25 mouse cellular contexts compared by ENCODE assay signal in genomic region chr11:104164257-104164656, GRCm38 (mm10). TPM values are rescaled to one million over a fixed set of nuclear protein-coding genes. Genes with fewer than 3 reads are reported as not detected.
A peak's percentile ranks its signal among the peaks of the same experiment; 100 is the strongest.
DNase-seq lines count a peak whose midpoint lies in the region; ATAC-seq and TF ChIP-seq lines count a peak whose summit lies in the region.
"Had no signal": no experiment of that assay in that cellular context is flagged by ENCODE, and none has a peak within 500 bp of the region (broad histone marks: within the 10 kb centered on the region; RNA-seq: fewer than 3 reads in every experiment).

No protein-coding gene starts in this region.

- no peak overlapping the region for H3K4me2 ChIP-seq in forebrain, embryonic 15.5 days (replicated peaks)
- peak overlapping the region; percentile 86 for H3K4me2 ChIP-seq in CH12.LX (ENCODE audit: insufficient read depth, low read depth, poor library complexity, severe bottlenecking)
- H3K4me2 ChIP-seq in kidney, embryonic 15.5 days: no peak overlapping the region

- no peak for TF ChIP-seq POLR2A in CH12.LX (IDR thresholded peaks at IDR 0.05; ENCODE audit: low read depth, low read length)

- no peak overlapping the region for H3K4me3 ChIP-seq in forebrain, embryonic 10.5 days
- H3K4me3 ChIP-seq in forebrain, embryonic 15.5 days: no peak overlapping the region
- H3K4me3 ChIP-seq in CH12.LX (replicated peaks in 1 of 3; ENCODE audit: low read depth in 2 of 3, low read length in 2 of 3, poor library complexity in 1 of 3): no peak overlapping the region
- no peak overlapping the region for H3K4me3 ChIP-seq in kidney, embryonic 15.5 days (replicated peaks)

- 0 out of 2 replicates have a peak overlapping the region, but pooled peaks have one; percentile 8 for H3K27ac ChIP-seq in forebrain, embryonic 10.5 days
- no peak overlapping the region for H3K27ac ChIP-seq in forebrain, embryonic 15.5 days (replicated peaks)
- H3K27ac ChIP-seq in CH12.LX (ENCODE audit: insufficient read depth, low read depth): no peak overlapping the region
- no peak overlapping the region for H3K27ac ChIP-seq in kidney, embryonic 15.5 days

- dilution Hi-C loops in CH12.LX (cut with MboI; ENCODE audit: extremely low pct_ligation_motif_present, extremely low pct_unique_long_range_greater_than_20kb, low sequenced_read_pairs): no loop called here

- no peak for DNase-seq in forebrain, embryonic 10.5 days (ENCODE audit: extremely low spot score, low spot score)
- DNase-seq in CH12.LX (ENCODE audit: extremely low read depth): peak; percentile 75
- DNase-seq: adrenal gland, adult 2 months; adrenal gland, adult 8-10 months; adrenal gland, postnatal 10 days; adrenal gland, postnatal 14 days; adrenal gland, postnatal 25 days; adrenal gland, postnatal 36 days; B cell, adult 2 months; cerebellum, adult 11 months; cerebellum, adult 11-12 months; cerebellum, adult 18-20 months; cerebellum, adult 2 months had no signal

- H3K36me3 ChIP-seq in forebrain, embryonic 10.5 days (replicated peaks): no peaks in the 10 kb centered on the region
- no peaks in the 10 kb centered on the region for H3K36me3 ChIP-seq in forebrain, embryonic 15.5 days
- no peaks in the 10 kb centered on the region for H3K36me3 ChIP-seq in CH12.LX (replicated peaks in 1 of 2; ENCODE audit: control insufficient read depth in 1 of 2, insufficient read depth in 1 of 2, low read length in 1 of 2)
- no peaks in the 10 kb centered on the region for H3K36me3 ChIP-seq in kidney, embryonic 15.5 days
- H3K36me3 ChIP-seq: G1E had no signal

- no peak for ATAC-seq in forebrain, embryonic 15.5 days (replicated peaks)
- no peak for ATAC-seq in kidney, embryonic 15.5 days (replicated peaks; ENCODE audit: low FRiP score)
- ATAC-seq: activated CD4-positive, CD25-positive, alpha-beta regulatory T cell, adult 4 months; CD4-positive, CD25-positive, alpha-beta regulatory T cell, adult 4 months; Patski had no signal

- no peaks in the 10 kb centered on the region for H3K79me2 ChIP-seq in CH12.LX (replicated peaks; ENCODE audit: control insufficient read depth, extremely low read depth, insufficient read depth, poor library complexity, severe bottlenecking)

- peak; percentile 91 for TF ChIP-seq EP300 in CH12.LX (IDR thresholded peaks at IDR 0.05; ENCODE audit: low read length)

- no peak overlapping the region for H3K9ac ChIP-seq in forebrain, embryonic 15.5 days (replicated peaks)
- no peak overlapping the region for H3K9ac ChIP-seq in CH12.LX (ENCODE audit: insufficient read depth, low read depth)
- no peak overlapping the region for H3K9ac ChIP-seq in kidney, embryonic 15.5 days

- in situ Hi-C loops in CH12.LX (cut with MboI; ENCODE audit: low pct_ligation_motif_present, low pct_unique_long_range_greater_than_20kb, low sequenced_read_pairs): loop anchor here (5.0 kb wide), 1 partner anchor 152 kb away; no protein-coding TSS in a partner anchor

- H3K27me3 ChIP-seq in forebrain, embryonic 10.5 days (ENCODE audit: poor library complexity, severe bottlenecking): peaks cover 12% of the 10 kb centered on the region
- no peaks in the 10 kb centered on the region; the same call in 1 of the 2 replicates for H3K27me3 ChIP-seq in forebrain, embryonic 15.5 days
- no peaks in the 10 kb centered on the region for H3K27me3 ChIP-seq in CH12.LX (replicated peaks)
- peaks cover 10% of the 10 kb centered on the region; the same call in 1 of the 2 replicates for H3K27me3 ChIP-seq in kidney, embryonic 15.5 days

- WGBS in forebrain, embryonic 10.5 days: 92% methylated on average over 10 of the region's 10 CpGs
- WGBS in forebrain, embryonic 15.5 days: 92% methylated on average over 10 of the region's 10 CpGs
- WGBS in kidney, embryonic 15.5 days: 93% methylated on average over 10 of the region's 10 CpGs

- no peaks in the 10 kb centered on the region for H3K4me1 ChIP-seq in forebrain, embryonic 10.5 days
- no peaks in the 10 kb centered on the region for H3K4me1 ChIP-seq in forebrain, embryonic 15.5 days
- H3K4me1 ChIP-seq in CH12.LX (ENCODE audit: control insufficient read depth in 1 of 2, insufficient read depth in 2 of 2): peaks cover 20 to 64% of the 10 kb centered on the region in 2 experiments
- no peaks in the 10 kb centered on the region for H3K4me1 ChIP-seq in kidney, embryonic 15.5 days

- no peaks in the 10 kb centered on the region for H3K9me3 ChIP-seq in forebrain, embryonic 10.5 days
- no peaks in the 10 kb centered on the region for H3K9me3 ChIP-seq in forebrain, embryonic 15.5 days
- H3K9me3 ChIP-seq in CH12.LX (replicated peaks; ENCODE audit: low read length): no peaks in the 10 kb centered on the region
- no peaks in the 10 kb centered on the region for H3K9me3 ChIP-seq in kidney, embryonic 15.5 days (replicated peaks)
- H3K9me3 ChIP-seq: G1E had no signal

- TF ChIP-seq CTCF in CH12.LX (conservative IDR thresholded peaks at IDR 0.05 in 1 of 2, IDR thresholded peaks at IDR 0.05 in 1 of 2; ENCODE audit: low read depth in 2 of 2, low read length in 2 of 2): no peak

- TF ChIP-seq RAD21 in CH12.LX (IDR thresholded peaks at IDR 0.05; ENCODE audit: low read depth, low read length): no peak

TF ChIP-seq in CH12.LX, 34 proteins besides CTCF, POLR2A, EP300 and RAD21 (continues in another document):
- TF ChIP-seq CHD1 (IDR thresholded peaks at IDR 0.05; ENCODE audit: low read depth, low read length): no peak
- TF ChIP-seq ZMIZ1 (IDR thresholded peaks at IDR 0.05; ENCODE audit: low read depth, low read length): no peak
- 0 out of 2 replicates have a peak, but pooled peaks have one; percentile 23 for TF ChIP-seq MAFK (IDR thresholded peaks at IDR 0.05; ENCODE audit: insufficient replicate concordance, low read length)
- TF ChIP-seq KAT2A (IDR thresholded peaks at IDR 0.05; ENCODE audit: insufficient replicate concordance, low read length): no peak
- TF ChIP-seq SIN3A (IDR thresholded peaks at IDR 0.05; ENCODE audit: low read length): peak; percentile 61; the same call in 1 of the 2 replicates
- TF ChIP-seq USF2 (conservative IDR thresholded peaks at IDR 0.05; ENCODE audit: low read depth, low read length): no peak
- TF ChIP-seq TCF12 (IDR thresholded peaks at IDR 0.05; ENCODE audit: low read depth, low read length): peak; percentile 74
- TF ChIP-seq IRF4 (IDR thresholded peaks at IDR 0.05; ENCODE audit: low read depth, low read length): peak; percentile 57; the same call in 1 of the 2 replicates
- TF ChIP-seq ELF1 (IDR thresholded peaks at IDR 0.05; ENCODE audit: low read depth, low read length): no peak
- no peak for TF ChIP-seq ZKSCAN1 (IDR thresholded peaks at IDR 0.05; ENCODE audit: borderline replicate concordance, low read depth, low read length)
- TF ChIP-seq BHLHE40 (IDR thresholded peaks at IDR 0.05; ENCODE audit: low read depth, low read length): peak; percentile 70
- TF ChIP-seq MEF2A (IDR thresholded peaks at IDR 0.05; ENCODE audit: borderline replicate concordance, low read depth, low read length): peak; percentile 68; the same call in 1 of the 2 replicates
- peak; percentile 72 for TF ChIP-seq MYC (IDR thresholded peaks at IDR 0.05; ENCODE audit: low read depth, low read length)
- TF ChIP-seq TBP (conservative IDR thresholded peaks at IDR 0.05; ENCODE audit: low read depth, low read length): no peak; the same call in 1 of the 2 replicates
- no peak for TF ChIP-seq UBTF (IDR thresholded peaks at IDR 0.05; ENCODE audit: low read depth, low read length)
- peak; percentile 86 for TF ChIP-seq RCOR1 (conservative IDR thresholded peaks at IDR 0.05; ENCODE audit: low read depth, low read length)
- no peak for TF ChIP-seq ZNF384 (IDR thresholded peaks at IDR 0.05; ENCODE audit: low read depth, low read length)
- no peak for TF ChIP-seq GABPA (IDR thresholded peaks at IDR 0.05; ENCODE audit: insufficient replicate concordance, low read depth, low read length)
- no peak for TF ChIP-seq ZC3H11A (IDR thresholded peaks at IDR 0.05; ENCODE audit: low read depth, low read length)
- TF ChIP-seq ETS1 (conservative IDR thresholded peaks at IDR 0.05; ENCODE audit: low read depth, low read length): peak; percentile 63
- TF ChIP-seq MAZ (IDR thresholded peaks at IDR 0.05; ENCODE audit: low read depth, low read length): peak; percentile 70
- no peak for TF ChIP-seq USF1 (IDR thresholded peaks at IDR 0.05; ENCODE audit: low read depth, low read length)
- no peak for TF ChIP-seq POLR2AphosphoS2 (IDR thresholded peaks at IDR 0.05; ENCODE audit: low read depth, low read length)
- TF ChIP-seq NRF1 (IDR thresholded peaks at IDR 0.05; ENCODE audit: low read depth, low read length): 0 out of 2 replicates have a peak, but pooled peaks have one; percentile 7
- TF ChIP-seq NELFE (IDR thresholded peaks at IDR 0.05; ENCODE audit: low read depth, low read length): no peak
- TF ChIP-seq HCFC1 (IDR thresholded peaks at IDR 0.05; ENCODE audit: low read depth, low read length): peak; percentile 18; the same call in 1 of the 2 replicates
- TF ChIP-seq JUN (IDR thresholded peaks at IDR 0.05; ENCODE audit: insufficient read depth, low read depth, low read length): no peak
- TF ChIP-seq PAX5 (IDR thresholded peaks at IDR 0.05; ENCODE audit: low read length): no peak
- no peak for TF ChIP-seq E2F4 (IDR thresholded peaks at IDR 0.05; ENCODE audit: insufficient replicate concordance, low read depth, low read length)
- TF ChIP-seq CHD2 (IDR thresholded peaks at IDR 0.05; ENCODE audit: low read length): no peak
- TF ChIP-seq MXI1 (IDR thresholded peaks at IDR 0.05; ENCODE audit: low read depth, low read length): peak; percentile 66; the same call in 1 of the 2 replicates
- peak; percentile 15; the same call in 1 of the 2 replicates for TF ChIP-seq SMC3 (IDR thresholded peaks at IDR 0.05; ENCODE audit: low read depth, low read length)

RNA-seq across cellular contexts. Expression of gene Sppl2c, which starts 21.9 kb away (rescaled TPM):
- polyA plus RNA-seq in forebrain, embryonic 10.5 days (2016; fragmentation: Nextera tagmentation; extraction: Ambion mirVana): not detected in 2 replicates
- polyA plus RNA-seq in forebrain, embryonic 15.5 days (2015; fragmentation: Nextera tagmentation; extraction: Ambion mirVana): not detected in 2 replicates
- total RNA-seq in CH12.LX (2012; rRNA removed): not detected in 2 replicates
- total RNA-seq in CH12.LX (2014; rRNA removed): not detected in 2 replicates
- not detected in 2 replicates for polyA plus RNA-seq in CH12.LX (2012; ENCODE audit: insufficient read length, low read depth)
- not detected in 2 replicates for polyA plus RNA-seq in kidney, embryonic 15.5 days (2015; fragmentation: Nextera tagmentation; extraction: Ambion mirVana)
- total RNA-seq: adrenal gland, adult 18-20 months; adrenal gland, adult 2 months; adrenal gland, adult 8-10 months; adrenal gland, postnatal 10 days; adrenal gland, postnatal 14 days; adrenal gland, postnatal 25 days; adrenal gland, postnatal 36 days; adrenal gland, postnatal 4 days; ES-E14; MEL had no signal
- polyA plus RNA-seq: activated CD4-positive, CD25-positive, alpha-beta regulatory T cell, adult 4 months; adrenal gland, adult 2 months; brain, embryonic 14.5 days; C2C12; CD4-positive, CD25-positive, alpha-beta regulatory T cell, adult 4 months; cerebellum, adult 2 months; G1E; Patski had no signal

RNA-seq across cellular contexts. Expression of gene Crhr1, which starts 31.6 kb away (rescaled TPM):
- 0.06 and 0.22 TPM in 2 replicates for polyA plus RNA-seq in forebrain, embryonic 10.5 days (2016; fragmentation: Nextera tagmentation; extraction: Ambion mirVana)
- polyA plus RNA-seq in forebrain, embryonic 15.5 days (2015; fragmentation: Nextera tagmentation; extraction: Ambion mirVana): 4.1 and 4.2 TPM in 2 replicates
- not detected in 2 replicates for total RNA-seq in CH12.LX (2012; rRNA removed)
- not detected in 2 replicates for total RNA-seq in CH12.LX (2014; rRNA removed)
- polyA plus RNA-seq in CH12.LX (2012; ENCODE audit: insufficient read length, low read depth): not detected in 2 replicates
- polyA plus RNA-seq in kidney, embryonic 15.5 days (2015; fragmentation: Nextera tagmentation; extraction: Ambion mirVana): 0.06 and 0.13 TPM in 2 replicates
- total RNA-seq: adrenal gland, adult 2 months; adrenal gland, postnatal 10 days; adrenal gland, postnatal 14 days; G1E; MEL had no signal
- polyA plus RNA-seq: activated CD4-positive, CD25-positive, alpha-beta regulatory T cell, adult 4 months; C2C12; CD4-positive, CD25-positive, alpha-beta regulatory T cell, adult 4 months; G1E; Patski had no signal
